Comparison of ENCODE assay signal across 10 mouse cellular contexts in the genomic region with DNA sequence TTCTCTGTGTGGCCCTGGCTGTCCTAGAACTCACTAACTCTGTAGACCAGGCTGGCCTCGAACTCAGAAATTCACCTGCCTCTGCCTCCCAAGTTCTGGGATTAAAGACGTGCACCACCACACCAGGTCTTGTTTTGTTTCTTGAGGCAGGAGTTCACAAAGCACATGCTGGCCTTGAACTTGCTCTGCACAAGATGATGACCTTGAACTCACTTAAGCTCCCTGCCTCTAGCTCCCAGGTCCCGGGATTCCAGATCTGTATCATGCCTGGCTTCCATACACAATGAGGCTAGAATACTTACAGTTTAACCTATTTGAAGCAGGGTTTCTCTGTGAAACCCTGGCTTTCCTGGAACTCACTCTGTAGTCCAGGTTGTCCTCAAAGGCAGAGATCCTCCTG. TPM values are rescaled to one million over a fixed set of nuclear protein-coding genes. Genes with fewer than 3 reads are reported as not detected.
DNase-seq lines count a peak whose midpoint lies in the region; ATAC-seq and TF ChIP-seq lines count a peak whose summit lies in the region.
"Had no signal": no experiment of that assay in that cellular context is flagged by ENCODE, and none has a peak within 500 bp of the region (broad histone marks: within the 10 kb centered on the region; RNA-seq: fewer than 3 reads in every experiment).

No protein-coding gene starts in this region.

- H3K36me3 ChIP-seq in intestine, postnatal 0 days (ENCODE audit: control insufficient read depth, insufficient read depth), result no peaks in the 10 kb centered on the region
- no peaks in the 10 kb centered on the region for H3K36me3 ChIP-seq in intestine, embryonic 15.5 days
- H3K36me3 ChIP-seq in MEL (ENCODE audit: control insufficient read depth in 1 of 2, insufficient read depth in 2 of 2, low read length in 2 of 2), result peaks cover 0 to 29% of the 10 kb centered on the region in 2 experiments; a peak in 2 of 4 replicates
- H3K36me3 ChIP-seq in forebrain, embryonic 15.5 days, result no peaks in the 10 kb centered on the region
- no peaks in the 10 kb centered on the region for H3K36me3 ChIP-seq in midbrain, embryonic 12.5 days

- no peak overlapping the region for H3K9ac ChIP-seq in intestine, postnatal 0 days (ENCODE audit: low read depth, low read length)
- H3K9ac ChIP-seq in intestine, embryonic 15.5 days, result no peak overlapping the region
- peak overlapping the region; percentile 11; the same call in 1 of the 2 replicates for H3K9ac ChIP-seq in MEL (ENCODE audit: control insufficient read depth, low read depth, low read length, poor library complexity, severe bottlenecking)
- H3K9ac ChIP-seq in forebrain, embryonic 15.5 days (replicated peaks), result no peak overlapping the region
- no peak overlapping the region; the same call in 1 of the 2 replicates for H3K9ac ChIP-seq in midbrain, embryonic 12.5 days (replicated peaks)

- no peak for ATAC-seq in intestine, postnatal 0 days
- no peak for ATAC-seq in intestine, embryonic 15.5 days
- ATAC-seq in forebrain, embryonic 15.5 days (replicated peaks), result no peak
- no peak for ATAC-seq in midbrain, embryonic 12.5 days (ENCODE audit: low FRiP score, low read depth)
- ATAC-seq in frontal cortex, adult (ENCODE audit: low TSS enrichment), result no peak

- peak overlapping the region; percentile 92; the same call in 1 of the 2 replicates for H3K4me2 ChIP-seq in intestine, postnatal 0 days (replicated peaks; ENCODE audit: low read depth)
- no peak overlapping the region for H3K4me2 ChIP-seq in intestine, embryonic 15.5 days (replicated peaks)
- H3K4me2 ChIP-seq in forebrain, embryonic 15.5 days (replicated peaks), result peak overlapping the region; percentile 80
- peak overlapping the region; percentile 74 for H3K4me2 ChIP-seq in midbrain, embryonic 12.5 days (replicated peaks)

- no peaks in the 10 kb centered on the region for H3K9me3 ChIP-seq in intestine, postnatal 0 days (ENCODE audit: control insufficient read depth)
- H3K9me3 ChIP-seq in intestine, embryonic 15.5 days, result no peaks in the 10 kb centered on the region
- H3K9me3 ChIP-seq in MEL (replicated peaks; ENCODE audit: insufficient read depth, low read length), result no peaks in the 10 kb centered on the region
- no peaks in the 10 kb centered on the region for H3K9me3 ChIP-seq in forebrain, embryonic 15.5 days
- H3K9me3 ChIP-seq in midbrain, embryonic 12.5 days, result no peaks in the 10 kb centered on the region

- H3K27me3 ChIP-seq in intestine, postnatal 0 days (replicated peaks; ENCODE audit: control insufficient read depth, insufficient read depth, low read length), result no peaks in the 10 kb centered on the region
- H3K27me3 ChIP-seq in intestine, embryonic 15.5 days (replicated peaks), result no peaks in the 10 kb centered on the region
- no peaks in the 10 kb centered on the region for H3K27me3 ChIP-seq in MEL (ENCODE audit: control insufficient read depth in 1 of 2, insufficient read depth in 2 of 2, low read length in 2 of 2)
- no peaks in the 10 kb centered on the region for H3K27me3 ChIP-seq in forebrain, embryonic 15.5 days
- H3K27me3 ChIP-seq in midbrain, embryonic 12.5 days, result no peaks in the 10 kb centered on the region

- no peak for TF ChIP-seq CTCF in intestine, postnatal 0 days (IDR thresholded peaks at IDR 0.05; ENCODE audit: low read depth)
- TF ChIP-seq CTCF in MEL (IDR thresholded peaks at IDR 0.05 in 2 of 3, conservative IDR thresholded peaks at IDR 0.05 in 1 of 3; ENCODE audit: control insufficient read depth in 1 of 3, insufficient read depth in 1 of 3, low read depth in 2 of 3, low read length in 3 of 3, poor library complexity in 1 of 3, severe bottlenecking in 1 of 3), result no peak

- TF ChIP-seq EP300 in MEL (IDR thresholded peaks at IDR 0.05; ENCODE audit: low read depth in 1 of 2, low read length in 2 of 2), result no peak

- H3K4me1 ChIP-seq in intestine, postnatal 0 days (replicated peaks; ENCODE audit: control insufficient read depth, insufficient read depth, low read length), result no peaks in the 10 kb centered on the region
- peaks cover 5% of the 10 kb centered on the region; the same call in 1 of the 2 replicates for H3K4me1 ChIP-seq in intestine, embryonic 15.5 days (replicated peaks)
- H3K4me1 ChIP-seq in MEL (ENCODE audit: control insufficient read depth in 1 of 2, insufficient read depth in 2 of 2, low read length in 2 of 2), result peaks cover 12 to 13% of the 10 kb centered on the region in 2 experiments
- peaks cover 30% of the 10 kb centered on the region for H3K4me1 ChIP-seq in forebrain, embryonic 15.5 days
- H3K4me1 ChIP-seq in midbrain, embryonic 12.5 days, result peaks cover 21% of the 10 kb centered on the region

- DNase-seq in MEL (ENCODE audit: low read depth, low spot score), result no peak
- no peak for DNase-seq in B cell, adult 2 months
- no peak for DNase-seq in natural killer cell, adult 2 months (ENCODE audit: low spot score in 2 of 2)
- DNase-seq: layer of hippocampus, adult 9-11 months; right cerebral cortex, postnatal 14 days had no signal

- H3K79me2 ChIP-seq in MEL (ENCODE audit: control insufficient read depth, insufficient read depth, low read length, poor library complexity), result peaks cover 30% of the 10 kb centered on the region

- 76% methylated on average over 3 of the region's 3 CpGs for WGBS in intestine, postnatal 0 days
- 76% methylated on average over 3 of the region's 3 CpGs for WGBS in intestine, embryonic 15.5 days
- WGBS in forebrain, embryonic 15.5 days, result 82% methylated on average over 3 of the region's 3 CpGs
- 81% methylated on average over 3 of the region's 3 CpGs for WGBS in midbrain, embryonic 12.5 days

- H3K4me3 ChIP-seq in intestine, postnatal 0 days (ENCODE audit: low read depth, low read length), result no peak overlapping the region
- no peak overlapping the region for H3K4me3 ChIP-seq in intestine, embryonic 15.5 days (replicated peaks)
- H3K4me3 ChIP-seq in MEL (ENCODE audit: control insufficient read depth in 1 of 2, insufficient read depth in 1 of 2, low read depth in 2 of 2, low read length in 2 of 2), result no peak overlapping the region; a peak in 1 of 4 replicates
- H3K4me3 ChIP-seq in forebrain, embryonic 15.5 days, result peak overlapping the region; percentile 100
- peak overlapping the region; percentile 97; the same call in 1 of the 2 replicates for H3K4me3 ChIP-seq in midbrain, embryonic 12.5 days

- no peak for TF ChIP-seq POLR2A in MEL (IDR thresholded peaks at IDR 0.05; ENCODE audit: control insufficient read depth in 1 of 2, insufficient read depth in 1 of 2, low read depth in 1 of 2, low read length in 2 of 2, poor library complexity in 1 of 2)

- TF ChIP-seq RAD21 in MEL (IDR thresholded peaks at IDR 0.05; ENCODE audit: low read depth, low read length), result no peak

- H3K27ac ChIP-seq in intestine, postnatal 0 days (ENCODE audit: low read depth, low read length), result no peak overlapping the region
- no peak overlapping the region for H3K27ac ChIP-seq in intestine, embryonic 15.5 days
- no peak overlapping the region for H3K27ac ChIP-seq in MEL (ENCODE audit: control insufficient read depth, low read depth, low read length)
- no peak overlapping the region for H3K27ac ChIP-seq in forebrain, embryonic 15.5 days (replicated peaks)
- H3K27ac ChIP-seq in midbrain, embryonic 12.5 days (replicated peaks), result no peak overlapping the region

TF ChIP-seq in MEL, 35 proteins besides CTCF, POLR2A, EP300 and RAD21:
- TF ChIP-seq MEF2A (IDR thresholded peaks at IDR 0.05; ENCODE audit: extremely low read depth, insufficient replicate concordance, low read depth, low read length, poor library complexity, severe bottlenecking), result no peak
- no peak for TF ChIP-seq SIN3A (IDR thresholded peaks at IDR 0.05; ENCODE audit: low read length)
- no peak for TF ChIP-seq MAX (IDR thresholded peaks at IDR 0.05; ENCODE audit: low read length)
- no peak for TF ChIP-seq CHD1 (IDR thresholded peaks at IDR 0.05; ENCODE audit: low read depth, low read length)
- no peak for TF ChIP-seq KAT2A (conservative IDR thresholded peaks at IDR 0.05; ENCODE audit: low read depth, low read length)

RNA-seq across cellular contexts. Expression of gene Fbxo33, which starts 2.2 kb away (rescaled TPM):
- polyA plus RNA-seq in intestine, postnatal 0 days (2015; fragmentation: Nextera tagmentation; extraction: Ambion mirVana), result 9.5 and 10.1 TPM in 2 replicates
- 8.9 TPM in 2 replicates for polyA plus RNA-seq in intestine, embryonic 15.5 days (2015; fragmentation: Nextera tagmentation; extraction: Ambion mirVana)
- total RNA-seq in MEL (2012; rRNA removed), result 35.3 and 40.0 TPM in 2 replicates
- 10 to 100 TPM in 1 of 2 experiments, not detected in 1; 20.8 TPM for polyA plus RNA-seq in MEL (2012; ENCODE audit: insufficient read depth in 1 of 2, insufficient read length in 2 of 2, low read depth in 1 of 2, low replicate concordance in 2 of 2, missing spikeins in 1 of 2)
- 8.2 and 9.3 TPM in 2 replicates for polyA plus RNA-seq in forebrain, embryonic 15.5 days (2015; fragmentation: Nextera tagmentation; extraction: Ambion mirVana)
- polyA plus RNA-seq in midbrain, embryonic 12.5 days (2016; fragmentation: Nextera tagmentation; extraction: Ambion mirVana), result 9.4 and 10.5 TPM in 2 replicates

Comparison
In these comparisons a context has a peak if more than half of its experiments do, and no peak if none do; other contexts are left out.
1. H3K4me3 ChIP-seq: peak in forebrain, embryonic 15.5 days (single experiment) and midbrain, embryonic 12.5 days (single experiment); none in intestine, postnatal 0 days (single experiment), intestine, embryonic 15.5 days (single experiment) and MEL (0 of 2).